Mouse (Mus musculus): ENCODE data around the gene Plau. TPM values are rescaled to one million over a fixed set of nuclear protein-coding genes. Genes with fewer than 3 reads are reported as not detected.

Plau gene
- polyA plus RNA-seq, 1 experiment from 2014 or later = 0.66 TPM

DNA sequence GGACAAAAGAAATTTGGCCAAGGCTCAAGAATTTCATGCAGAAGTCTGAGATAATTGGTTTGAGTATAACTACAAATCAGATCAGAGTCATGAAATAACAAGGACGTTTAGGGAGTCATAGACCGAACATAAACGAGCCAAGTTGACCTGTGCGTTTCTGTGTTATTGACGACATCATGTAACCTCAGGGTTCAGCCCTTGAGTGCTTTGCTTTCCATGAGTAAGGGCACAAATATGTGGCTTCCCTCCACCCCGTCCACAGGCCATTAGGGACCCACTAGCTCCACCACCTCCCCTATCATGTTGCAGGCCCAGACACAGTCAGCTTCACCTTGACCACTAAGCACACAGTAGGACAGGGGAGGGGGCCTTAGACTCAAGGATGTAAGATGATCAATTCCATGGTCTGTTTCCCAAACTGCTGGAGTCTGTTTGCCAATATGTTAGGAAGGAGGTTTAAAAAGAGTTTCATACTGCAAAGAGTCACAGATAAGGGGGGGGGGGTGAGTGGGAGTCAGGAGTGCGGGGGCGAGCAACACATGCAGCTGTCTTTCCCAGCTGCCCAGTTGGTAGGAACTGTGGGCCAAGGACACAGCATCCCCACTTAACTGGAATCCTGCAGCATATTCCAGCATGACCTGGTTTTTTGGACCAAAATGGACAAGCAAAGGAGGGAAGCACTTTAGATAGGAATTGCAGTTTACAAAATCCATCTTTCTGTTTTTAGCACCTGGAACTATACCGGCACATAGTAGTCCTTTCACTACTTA lies 5.1 kb upstream of the Plau start:
- 64% methylated on average over 9 of the region's 9 CpGs for WGBS (ENCODE audit: insufficient replicate concordance)
- H3K9ac ChIP-seq (ENCODE audit: low read depth, low read length) = no peak overlapping the region
- no peaks in the 10 kb centered on the region for H3K36me3 ChIP-seq (ENCODE audit: control insufficient read depth, insufficient read depth, low read length)
- H3K9me3 ChIP-seq (replicated peaks; ENCODE audit: control insufficient read depth, low read length) = no peaks in the 10 kb centered on the region
- no peak for ATAC-seq (replicated peaks; ENCODE audit: insufficient number of reproducible peaks, low FRiP score, low TSS enrichment)
- H3K4me2 ChIP-seq = no peak overlapping the region
- no peak overlapping the region for H3K4me3 ChIP-seq (ENCODE audit: low read depth, low read length)
- no peak overlapping the region for H3K27ac ChIP-seq (ENCODE audit: low read depth, low read length)
- no peaks in the 10 kb centered on the region; the same call in 1 of the 2 replicates for H3K4me1 ChIP-seq (ENCODE audit: control insufficient read depth, insufficient read depth, low read length)
- no peaks in the 10 kb centered on the region for H3K27me3 ChIP-seq (ENCODE audit: control insufficient read depth, insufficient read depth, low read length)

DNA sequence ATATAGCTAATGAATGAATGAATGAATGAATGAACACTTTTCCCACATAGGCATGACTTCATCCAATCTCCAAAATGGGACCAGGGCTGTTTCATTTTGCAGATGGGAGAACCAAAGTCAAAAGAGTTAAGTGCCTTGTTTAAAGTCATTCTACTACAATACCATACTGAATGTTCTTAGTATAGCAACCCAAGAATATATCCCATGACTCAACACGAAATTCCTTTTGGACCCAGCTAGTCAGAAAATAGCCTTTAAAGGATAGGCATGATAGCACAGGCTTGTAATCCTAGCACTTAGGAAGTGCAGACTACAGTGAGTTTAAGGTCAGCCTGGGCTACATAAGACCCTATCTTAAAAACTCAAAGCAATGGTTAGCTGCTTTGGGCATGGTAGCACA lies 4.5 kb upstream of the Plau start:
- H3K27me3 ChIP-seq (ENCODE audit: control insufficient read depth, insufficient read depth, low read length) = no peaks in the 10 kb centered on the region
- H3K4me2 ChIP-seq = no peak overlapping the region
- no peak overlapping the region for H3K4me3 ChIP-seq (ENCODE audit: low read depth, low read length)
- H3K36me3 ChIP-seq (ENCODE audit: control insufficient read depth, insufficient read depth, low read length) = no peaks in the 10 kb centered on the region
- 59% methylated on average over 1 of the region's 1 CpGs for WGBS (ENCODE audit: insufficient replicate concordance)
- no peaks in the 10 kb centered on the region for H3K9me3 ChIP-seq (replicated peaks; ENCODE audit: control insufficient read depth, low read length)
- no peak for ATAC-seq (replicated peaks; ENCODE audit: insufficient number of reproducible peaks, low FRiP score, low TSS enrichment)
- H3K9ac ChIP-seq (ENCODE audit: low read depth, low read length) = no peak overlapping the region
- no peak overlapping the region for H3K27ac ChIP-seq (ENCODE audit: low read depth, low read length)
- H3K4me1 ChIP-seq (ENCODE audit: control insufficient read depth, insufficient read depth, low read length) = peaks cover 3% of the 10 kb centered on the region; the same call in 1 of the 2 replicates

DNA sequence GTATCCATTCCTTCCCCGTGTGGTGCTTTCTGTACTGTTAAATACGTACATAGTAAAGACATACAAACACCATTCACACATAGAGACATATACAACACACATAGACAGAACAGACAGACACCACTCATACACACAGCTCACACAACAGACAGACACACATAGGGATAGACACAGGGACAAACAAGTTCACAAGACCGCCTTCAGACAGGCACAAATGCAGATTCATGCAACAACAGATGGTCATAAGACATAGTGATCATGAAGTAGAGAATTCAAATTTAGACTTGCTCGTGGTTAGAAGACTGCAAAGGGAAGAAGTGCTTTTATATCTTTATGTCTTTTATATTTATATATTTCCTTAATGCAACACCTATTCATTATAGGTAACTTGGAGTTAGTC lies 2.9 kb upstream of the Plau start:
- 82% methylated on average over 4 of the region's 4 CpGs for WGBS (ENCODE audit: insufficient replicate concordance)
- no peak overlapping the region for H3K9ac ChIP-seq (ENCODE audit: low read depth, low read length)
- no peak overlapping the region for H3K4me3 ChIP-seq (ENCODE audit: low read depth, low read length)
- no peak overlapping the region for H3K27ac ChIP-seq (ENCODE audit: low read depth, low read length)
- no peaks in the 10 kb centered on the region for H3K9me3 ChIP-seq (replicated peaks; ENCODE audit: control insufficient read depth, low read length)
- H3K36me3 ChIP-seq (ENCODE audit: control insufficient read depth, insufficient read depth, low read length) = no peaks in the 10 kb centered on the region
- peaks cover 3% of the 10 kb centered on the region; the same call in 1 of the 2 replicates for H3K27me3 ChIP-seq (ENCODE audit: control insufficient read depth, insufficient read depth, low read length)
- no peak overlapping the region for H3K4me2 ChIP-seq
- peaks cover 6% of the 10 kb centered on the region; the same call in 1 of the 2 replicates for H3K4me1 ChIP-seq (ENCODE audit: control insufficient read depth, insufficient read depth, low read length)
- no peak for ATAC-seq (replicated peaks; ENCODE audit: insufficient number of reproducible peaks, low FRiP score, low TSS enrichment)

DNA sequence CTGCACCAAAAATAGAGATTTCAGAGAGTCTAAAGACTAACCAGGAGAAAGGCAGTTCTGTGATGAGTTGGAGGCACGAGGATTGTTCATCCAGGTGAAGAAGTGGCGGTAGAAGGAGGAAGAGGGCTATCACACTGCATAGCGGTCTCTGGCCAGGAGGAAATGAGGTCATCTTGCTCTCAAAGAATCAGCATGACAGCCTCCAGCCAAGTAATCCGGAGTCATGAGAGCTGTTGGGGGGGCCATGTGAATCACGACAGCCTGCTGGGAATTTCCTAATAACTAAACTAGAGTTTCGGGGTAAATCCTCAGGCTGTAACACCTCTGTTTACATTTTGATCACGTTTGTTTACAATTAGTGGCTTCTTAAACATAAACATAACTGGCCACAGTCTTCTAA lies 2.3 kb upstream of the Plau start:
- Histone ChIP-seq H3K27me3 (ENCODE audit: control insufficient read depth, insufficient read depth, low read length) (peaks cover 3% of the 10 kb centered on the region; the same call in 1 of the 2 replicates), H3K4me2 (no peak overlapping the region), H3K4me1 (ENCODE audit: control insufficient read depth, insufficient read depth, low read length) (peaks cover 6% of the 10 kb centered on the region; the same call in 1 of the 2 replicates), H3K27ac (ENCODE audit: low read depth, low read length) (no peak overlapping the region), H3K36me3 (ENCODE audit: control insufficient read depth, insufficient read depth, low read length) (no peaks in the 10 kb centered on the region), H3K9ac (ENCODE audit: low read depth, low read length) (no peak overlapping the region), H3K4me3 (ENCODE audit: low read depth, low read length) (no peak overlapping the region), H3K9me3 (replicated peaks; ENCODE audit: control insufficient read depth, low read length) (no peaks in the 10 kb centered on the region)
- 41% methylated on average over 7 of the region's 7 CpGs for WGBS (ENCODE audit: insufficient replicate concordance)
- no peak for ATAC-seq (replicated peaks; ENCODE audit: insufficient number of reproducible peaks, low FRiP score, low TSS enrichment)

DNA sequence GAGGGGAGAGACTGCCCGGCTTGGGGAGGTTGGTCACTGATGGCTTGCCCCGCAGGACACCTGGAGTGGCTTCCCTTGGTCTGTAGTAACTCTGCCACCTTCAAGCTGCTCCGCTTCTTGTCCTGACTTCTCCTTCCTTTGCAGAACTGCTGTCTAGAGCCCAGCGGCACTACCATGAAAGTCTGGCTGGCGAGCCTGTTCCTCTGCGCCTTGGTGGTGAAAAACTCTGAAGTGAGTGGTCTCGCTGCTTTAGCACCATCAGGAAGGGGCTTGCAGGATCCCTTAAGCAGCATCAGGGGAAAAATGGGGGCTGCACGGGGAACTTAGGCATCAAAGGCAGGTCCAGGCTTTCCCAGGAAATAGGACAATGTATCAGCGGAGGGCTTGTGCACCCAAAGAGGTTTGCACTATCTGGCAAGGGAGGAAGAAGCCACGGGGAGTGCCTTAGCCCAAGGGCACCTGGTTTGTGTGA lies 481 bp downstream of the Plau start:
- Histone ChIP-seq H3K4me2 (peak overlapping the region; percentile 99), H3K27me3 (ENCODE audit: control insufficient read depth, insufficient read depth, low read length) (peaks cover 3% of the 10 kb centered on the region; the same call in 1 of the 2 replicates), H3K9ac (ENCODE audit: low read depth, low read length) (peak overlapping the region; percentile 76), H3K36me3 (ENCODE audit: control insufficient read depth, insufficient read depth, low read length) (no peaks in the 10 kb centered on the region), H3K4me3 (ENCODE audit: low read depth, low read length) (peak overlapping the region; percentile 55), H3K27ac (ENCODE audit: low read depth, low read length) (no peak overlapping the region), H3K4me1 (ENCODE audit: control insufficient read depth, insufficient read depth, low read length) (peaks cover 6% of the 10 kb centered on the region; the same call in 1 of the 2 replicates), H3K9me3 (replicated peaks; ENCODE audit: control insufficient read depth, low read length) (no peaks in the 10 kb centered on the region)
- 4% methylated on average over 10 of the region's 10 CpGs for WGBS (ENCODE audit: insufficient replicate concordance)
- no peak for ATAC-seq (replicated peaks; ENCODE audit: insufficient number of reproducible peaks, low FRiP score, low TSS enrichment)

DNA sequence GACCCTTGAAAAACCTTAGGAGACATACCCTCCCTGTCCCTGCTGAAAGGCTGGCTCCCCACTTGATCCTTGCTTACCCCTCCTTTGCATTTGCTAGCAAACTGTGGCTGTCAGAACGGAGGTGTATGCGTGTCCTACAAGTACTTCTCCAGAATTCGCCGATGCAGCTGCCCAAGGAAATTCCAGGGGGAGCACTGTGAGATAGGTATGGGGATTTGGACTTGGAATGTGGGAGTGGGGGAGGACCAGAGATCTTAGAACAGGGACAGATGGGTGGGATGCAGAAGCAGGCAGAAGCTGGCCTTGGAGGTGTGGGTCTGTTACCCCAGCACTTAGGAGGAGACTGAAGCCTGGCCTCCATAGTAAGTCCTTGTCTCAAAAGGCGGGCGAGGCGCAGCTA lies 1.2 kb downstream of the Plau start:
- peaks cover 6% of the 10 kb centered on the region; the same call in 1 of the 2 replicates for H3K4me1 ChIP-seq (ENCODE audit: control insufficient read depth, insufficient read depth, low read length)
- no peak for ATAC-seq (replicated peaks; ENCODE audit: insufficient number of reproducible peaks, low FRiP score, low TSS enrichment)
- peak overlapping the region; percentile 39; the same call in 1 of the 2 replicates for H3K9ac ChIP-seq (ENCODE audit: low read depth, low read length)
- H3K27me3 ChIP-seq (ENCODE audit: control insufficient read depth, insufficient read depth, low read length) = peaks cover 3% of the 10 kb centered on the region; the same call in 1 of the 2 replicates
- no peaks in the 10 kb centered on the region for H3K9me3 ChIP-seq (replicated peaks; ENCODE audit: control insufficient read depth, low read length)
- WGBS (ENCODE audit: insufficient replicate concordance) = 59% methylated on average over 7 of the region's 7 CpGs
- H3K4me2 ChIP-seq = no peak overlapping the region
- H3K27ac ChIP-seq (ENCODE audit: low read depth, low read length) = no peak overlapping the region
- no peaks in the 10 kb centered on the region for H3K36me3 ChIP-seq (ENCODE audit: control insufficient read depth, insufficient read depth, low read length)
- no peak overlapping the region for H3K4me3 ChIP-seq (ENCODE audit: low read depth, low read length)

DNA sequence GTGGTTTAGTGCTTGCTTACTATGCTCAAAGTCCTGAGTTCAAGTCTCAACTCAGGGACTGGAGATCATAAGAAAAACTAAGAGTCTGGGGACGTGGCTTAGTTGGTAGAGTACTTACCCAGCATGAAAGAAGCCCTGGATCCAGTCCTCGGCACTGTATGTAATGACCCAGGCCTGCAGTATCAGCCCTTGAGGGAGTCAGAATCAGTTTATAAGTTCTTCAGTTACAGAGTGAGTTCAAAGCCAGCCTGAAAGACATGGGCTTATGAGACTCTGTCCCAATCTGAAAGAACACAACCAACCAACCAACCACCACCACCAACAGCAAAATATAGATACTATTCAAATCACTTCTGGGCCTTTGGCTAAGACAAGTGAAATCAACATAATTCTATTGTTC lies 5.1 kb downstream of the Plau start:
- H3K36me3 ChIP-seq (ENCODE audit: control insufficient read depth, insufficient read depth, low read length) = no peaks in the 10 kb centered on the region
- H3K27me3 ChIP-seq (ENCODE audit: control insufficient read depth, insufficient read depth, low read length) = peaks cover 3% of the 10 kb centered on the region; the same call in 1 of the 2 replicates
- H3K4me3 ChIP-seq (ENCODE audit: low read depth, low read length) = no peak overlapping the region
- H3K9ac ChIP-seq (ENCODE audit: low read depth, low read length) = no peak overlapping the region
- peaks cover 6% of the 10 kb centered on the region; the same call in 1 of the 2 replicates for H3K4me1 ChIP-seq (ENCODE audit: control insufficient read depth, insufficient read depth, low read length)
- ATAC-seq (replicated peaks; ENCODE audit: insufficient number of reproducible peaks, low FRiP score, low TSS enrichment) = no peak
- 77% methylated on average over 2 of the region's 2 CpGs for WGBS (ENCODE audit: insufficient replicate concordance)
- H3K27ac ChIP-seq (ENCODE audit: low read depth, low read length) = no peak overlapping the region
- no peaks in the 10 kb centered on the region for H3K9me3 ChIP-seq (replicated peaks; ENCODE audit: control insufficient read depth, low read length)
- no peak overlapping the region for H3K4me2 ChIP-seq

DNA sequence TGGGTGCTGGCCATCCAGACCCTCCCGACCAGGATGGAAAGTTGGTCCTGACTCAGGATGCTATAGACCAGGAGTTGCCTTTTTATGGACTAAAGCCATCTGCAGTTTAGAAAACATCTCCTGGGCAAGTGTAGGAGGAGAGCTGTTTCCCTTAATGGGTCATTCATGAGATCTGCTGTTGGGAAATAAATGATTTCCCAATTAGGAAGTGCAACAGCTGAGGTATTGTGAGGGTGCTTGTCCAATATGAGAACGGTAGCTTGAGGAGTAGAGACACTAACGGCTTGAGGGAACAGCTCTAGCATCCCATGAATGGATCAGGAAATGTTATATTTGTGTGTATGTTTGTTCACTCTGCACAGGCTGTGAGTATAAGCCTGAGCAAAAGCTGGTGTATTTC lies 6.2 kb downstream of the Plau start:
- no peak overlapping the region for H3K9ac ChIP-seq (ENCODE audit: low read depth, low read length)
- H3K4me3 ChIP-seq (ENCODE audit: low read depth, low read length) = no peak overlapping the region
- peaks cover under 1% of the 10 kb centered on the region; the same call in 1 of the 2 replicates for H3K27me3 ChIP-seq (ENCODE audit: control insufficient read depth, insufficient read depth, low read length)
- ATAC-seq (replicated peaks; ENCODE audit: insufficient number of reproducible peaks, low FRiP score, low TSS enrichment) = no peak
- no peaks in the 10 kb centered on the region for H3K36me3 ChIP-seq (ENCODE audit: control insufficient read depth, insufficient read depth, low read length)
- H3K27ac ChIP-seq (ENCODE audit: low read depth, low read length) = no peak overlapping the region
- H3K4me2 ChIP-seq = no peak overlapping the region
- H3K4me1 ChIP-seq (ENCODE audit: control insufficient read depth, insufficient read depth, low read length) = no peaks in the 10 kb centered on the region
- H3K9me3 ChIP-seq (replicated peaks; ENCODE audit: control insufficient read depth, low read length) = no peaks in the 10 kb centered on the region
- 73% methylated on average over 3 of the region's 3 CpGs for WGBS (ENCODE audit: insufficient replicate concordance)
